Mouse (Mus musculus) E14TG2a.4 (cell line): ENCODE data around the gene Nudt4.

Source experiments
- CTCF ChIP-seq: conservative IDR thresholded peaks from 2 replicates; pipeline ENCODE4 v1.5.1; 2014; ENCODE audit warnings: low read length
- NANOG ChIP-seq: IDR thresholded peaks from 2 replicates; pipeline ENCODE4 v1.6.1; 2014; ENCODE audit warnings: borderline replicate concordance, low read length, mixed read lengths
- POU5F1 ChIP-seq: IDR thresholded peaks from 2 replicates; pipeline ENCODE4 v1.6.1; 2014; ENCODE audit warnings: low read length, borderline replicate concordance

DNA sequence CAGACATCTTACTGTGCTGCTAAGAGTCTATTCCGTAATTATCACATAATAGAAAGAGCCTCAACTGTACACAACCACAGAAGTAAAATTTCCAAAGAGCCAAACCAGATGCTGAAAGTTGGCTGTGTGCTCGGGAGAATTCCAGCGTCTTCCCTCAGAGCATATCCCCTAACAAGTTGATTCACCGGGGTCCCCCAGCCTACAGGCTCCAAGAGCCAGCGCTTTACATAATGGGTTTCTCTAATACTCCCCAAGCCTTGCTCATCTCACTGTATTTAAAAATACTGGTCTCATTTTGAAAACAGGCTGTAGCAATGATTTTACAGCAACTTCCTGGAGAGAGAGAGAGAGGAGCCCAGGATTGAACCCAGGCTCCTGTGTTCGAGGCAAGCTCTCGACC, 2.3 kb downstream of the Nudt4 start:
- TF ChIP-seq CTCF (no peak), NANOG (no peak), POU5F1 (no peak)
